7 mouse cellular contexts compared by ENCODE assay signal in the genomic region with DNA sequence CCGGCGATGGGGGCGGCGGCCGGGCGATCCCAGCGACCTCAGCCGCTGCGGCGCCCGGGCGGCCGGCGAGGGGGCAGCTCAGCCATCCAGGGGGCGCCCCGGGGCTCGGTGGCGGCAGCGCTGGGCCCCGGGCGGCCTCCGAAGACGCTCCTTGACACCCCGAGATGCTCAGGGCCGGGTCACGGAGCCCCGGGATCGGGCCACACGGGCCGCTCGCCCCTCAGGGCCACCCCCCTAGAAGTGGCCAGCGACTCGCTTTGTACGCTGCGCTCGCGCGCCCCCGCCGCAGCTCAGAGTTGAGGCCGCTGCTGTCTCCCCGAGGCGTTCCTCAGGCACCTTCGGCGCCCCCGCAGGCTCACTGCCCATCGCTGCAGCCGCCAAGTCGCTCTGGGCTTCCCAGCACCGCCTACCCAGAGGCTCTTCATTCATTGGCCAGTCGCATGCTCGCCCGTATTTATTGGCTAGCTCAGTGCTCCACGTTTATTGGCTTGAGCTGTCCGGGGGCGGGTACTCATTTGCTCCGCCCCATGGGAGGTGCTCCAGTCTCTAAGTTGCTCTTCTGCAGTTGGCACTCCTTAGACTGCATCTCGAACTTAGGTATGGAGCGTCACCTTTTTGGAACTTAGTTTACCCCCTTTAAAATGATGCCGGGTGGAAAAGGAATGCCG. TPM values are rescaled to one million over a fixed set of nuclear protein-coding genes. Genes with fewer than 3 reads are reported as not detected.
DNase-seq lines count a peak whose midpoint lies in the region; ATAC-seq and TF ChIP-seq lines count a peak whose summit lies in the region.

Gene Dexi (minus strand): TSS at position 357 of the 668 bp plus-strand sequence.

- peak; percentile 53 for TF ChIP-seq CTCF in intestine, postnatal 0 days (IDR thresholded peaks at IDR 0.05; ENCODE audit: low read depth)
- no peak for TF ChIP-seq CTCF in small intestine, adult 2 months (IDR thresholded peaks at IDR 0.05; ENCODE audit: extremely low read depth, insufficient read length, insufficient replicate concordance, low read depth, low read length)

- peak within 1 kb of the TSS; percentile 71 for H3K9ac ChIP-seq in intestine, postnatal 0 days (ENCODE audit: low read depth, low read length)
- H3K9ac ChIP-seq in midbrain, embryonic 12.5 days (replicated peaks) = peak within 1 kb of the TSS; percentile 91

- no peaks in the 10 kb centered on the region for H3K9me3 ChIP-seq in embryonic facial prominence, embryonic 10.5 days
- H3K9me3 ChIP-seq in intestine, postnatal 0 days (ENCODE audit: control insufficient read depth) = no peaks in the 10 kb centered on the region
- H3K9me3 ChIP-seq in midbrain, embryonic 12.5 days = no peaks in the 10 kb centered on the region

- H3K27ac ChIP-seq in embryonic facial prominence, embryonic 10.5 days (replicated peaks) = peak within 1 kb of the TSS; percentile 91
- no peak within 1 kb of the TSS for H3K27ac ChIP-seq in intestine, postnatal 0 days (ENCODE audit: low read depth, low read length)
- peak within 1 kb of the TSS; percentile 87 for H3K27ac ChIP-seq in midbrain, embryonic 12.5 days (replicated peaks)
- H3K27ac ChIP-seq in small intestine, adult 2 months (ENCODE audit: insufficient read depth, low read depth, low read length) = no peak within 1 kb of the TSS

- 1% methylated on average over 61 of the region's 61 CpGs for WGBS in embryonic facial prominence, embryonic 10.5 days
- WGBS in intestine, postnatal 0 days = under 1% methylated on average over 51 of the region's 61 CpGs
- under 1% methylated on average over 32 of the region's 61 CpGs for WGBS in midbrain, embryonic 12.5 days
- under 1% methylated on average over 58 of the region's 61 CpGs for WGBS in small intestine, adult 2 months

- H3K4me1 ChIP-seq in embryonic facial prominence, embryonic 10.5 days = peaks cover 59% of the 10 kb centered on the region
- peaks cover 18% of the 10 kb centered on the region; the same call in 1 of the 2 replicates for H3K4me1 ChIP-seq in intestine, postnatal 0 days (replicated peaks; ENCODE audit: control insufficient read depth, insufficient read depth, low read length)
- H3K4me1 ChIP-seq in midbrain, embryonic 12.5 days = peaks cover 47% of the 10 kb centered on the region
- H3K4me1 ChIP-seq in small intestine, adult 2 months (ENCODE audit: control insufficient read depth, insufficient read depth, insufficient read length, low read length) = peaks cover 13% of the 10 kb centered on the region; the same call in 1 of the 2 replicates

- peak; percentile 99 for TF ChIP-seq POLR2A in small intestine, adult 2 months (IDR thresholded peaks at IDR 0.05; ENCODE audit: low read depth, low read length)

- H3K4me3 ChIP-seq in embryonic facial prominence, embryonic 10.5 days = peak within 1 kb of the TSS; percentile 78
- peak within 1 kb of the TSS; percentile 74 for H3K4me3 ChIP-seq in intestine, postnatal 0 days (ENCODE audit: low read depth, low read length)
- H3K4me3 ChIP-seq in midbrain, embryonic 12.5 days = peak within 1 kb of the TSS; percentile 92
- peak within 1 kb of the TSS; percentile 69 for H3K4me3 ChIP-seq in small intestine, adult 2 months (ENCODE audit: low read depth, low read length)

- H3K27me3 ChIP-seq in embryonic facial prominence, embryonic 10.5 days (replicated peaks; ENCODE audit: low read depth, poor library complexity, severe bottlenecking) = no peaks in the 10 kb centered on the region
- H3K27me3 ChIP-seq in intestine, postnatal 0 days (replicated peaks; ENCODE audit: control insufficient read depth, insufficient read depth, low read length) = no peaks in the 10 kb centered on the region
- H3K27me3 ChIP-seq in midbrain, embryonic 12.5 days = no peaks in the 10 kb centered on the region
- no peaks in the 10 kb centered on the region for H3K27me3 ChIP-seq in small intestine, adult 2 months (ENCODE audit: control insufficient read depth, insufficient read depth, low read length)

- intact Hi-C loops in left cerebral cortex, postnatal 4 days (cut with DNase I) = no loop called here

- H3K36me3 ChIP-seq in embryonic facial prominence, embryonic 10.5 days (replicated peaks) = peaks cover 8% of the 10 kb centered on the region; the same call in 1 of the 2 replicates
- no peaks in the 10 kb centered on the region for H3K36me3 ChIP-seq in intestine, postnatal 0 days (ENCODE audit: control insufficient read depth, insufficient read depth)
- no peaks in the 10 kb centered on the region for H3K36me3 ChIP-seq in midbrain, embryonic 12.5 days
- no peaks in the 10 kb centered on the region for H3K36me3 ChIP-seq in small intestine, adult 2 months (ENCODE audit: control insufficient read depth, insufficient read depth, low read length)

- peak; percentile 95 for DNase-seq in adrenal gland, postnatal 10 days
- DNase-seq in embryonic facial prominence, embryonic 10.5 days (ENCODE audit: low spot score) = peak; percentile 95
- DNase-seq in gonadal fat pad, adult 2 months (ENCODE audit: low read depth) = no peak
- peak; percentile 95 for DNase-seq in left cerebral cortex, postnatal 4 days

- ATAC-seq in intestine, postnatal 0 days = peak; percentile 88
- peak; percentile 94 for ATAC-seq in midbrain, embryonic 12.5 days (ENCODE audit: low FRiP score, low read depth)

- H3K4me2 ChIP-seq in intestine, postnatal 0 days (replicated peaks; ENCODE audit: low read depth) = peak within 1 kb of the TSS; percentile 100
- H3K4me2 ChIP-seq in midbrain, embryonic 12.5 days (replicated peaks) = peak within 1 kb of the TSS; percentile 81

RNA-seq across cellular contexts. Expression of gene Dexi, which starts in this region (rescaled TPM):
- total RNA-seq in adrenal gland, postnatal 10 days (2021) = 10 to 100 TPM; 16.3 to 18.0 TPM
- 18.5 and 19.3 TPM in 2 replicates for polyA plus RNA-seq in embryonic facial prominence, embryonic 10.5 days (2016; fragmentation: Nextera tagmentation; extraction: Ambion mirVana)
- polyA plus RNA-seq in gonadal fat pad, adult 2 months (2012; rRNA removed) = 32.0 and 36.9 TPM in 2 replicates
- 8.9 and 9.3 TPM in 2 replicates for polyA plus RNA-seq in intestine, postnatal 0 days (2015; fragmentation: Nextera tagmentation; extraction: Ambion mirVana)
- total RNA-seq in left cerebral cortex, postnatal 4 days (2021) = 10 to 100 TPM; 22.2 to 22.3 TPM
- polyA plus RNA-seq in midbrain, embryonic 12.5 days (2016; fragmentation: Nextera tagmentation; extraction: Ambion mirVana) = 25.6 and 26.2 TPM in 2 replicates
- 34.9 and 38.3 TPM in 2 replicates for polyA plus RNA-seq in small intestine, adult 2 months (2012; rRNA removed)

Comparison
In these comparisons a context has a peak if more than half of its experiments do, and no peak if none do; other contexts are left out.
1. H3K27ac ChIP-seq: peak in embryonic facial prominence, embryonic 10.5 days (single experiment) and midbrain, embryonic 12.5 days (single experiment); none in intestine, postnatal 0 days (single experiment) and small intestine, adult 2 months (single experiment).
2. Peak in every context shown above with its lines, with median percentiles within 50 percentile points of each other: H3K4me3 ChIP-seq.